Comparison of ENCODE assay signal across 9 mouse cellular contexts in the genomic region with DNA sequence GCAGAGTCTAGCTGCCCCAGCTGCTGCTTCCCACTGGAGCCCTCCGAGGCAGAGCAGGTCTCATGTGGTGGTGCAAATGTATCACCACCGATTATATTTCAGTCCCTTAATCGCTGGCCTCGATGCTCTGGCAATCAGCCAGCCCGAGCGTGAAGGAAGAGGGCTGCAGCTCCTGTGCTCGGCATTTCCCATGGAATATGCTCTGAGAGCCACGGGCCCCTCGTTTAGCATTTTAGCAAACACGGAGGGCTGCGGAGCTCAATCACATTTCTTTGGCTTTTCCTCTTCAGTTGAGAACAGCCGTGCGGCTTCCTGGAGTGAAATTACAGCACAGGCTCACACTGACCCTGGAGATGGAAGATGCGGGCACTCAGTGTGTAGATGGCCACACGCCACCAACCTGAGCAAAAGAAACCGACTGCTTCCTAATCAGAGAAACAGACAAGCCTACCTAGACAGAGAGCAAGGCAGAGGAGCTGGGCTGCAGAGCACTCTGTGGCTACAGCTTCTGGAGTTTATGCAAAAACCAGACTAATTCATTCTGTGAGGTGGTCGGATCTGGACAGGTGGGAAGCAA.
DNase-seq lines count a peak whose midpoint lies in the region; ATAC-seq and TF ChIP-seq lines count a peak whose summit lies in the region.
"Had no signal": no experiment of that assay in that cellular context is flagged by ENCODE, and none has a peak within 500 bp of the region (broad histone marks: within the 10 kb centered on the region; RNA-seq: fewer than 3 reads in every experiment).

No protein-coding gene starts in this region.

- H3K36me3 ChIP-seq in embryonic facial prominence, embryonic 14.5 days (ENCODE audit: control insufficient read depth, insufficient read depth, low read length): no peaks in the 10 kb centered on the region
- H3K36me3 ChIP-seq in intestine, embryonic 15.5 days: no peaks in the 10 kb centered on the region
- no peaks in the 10 kb centered on the region for H3K36me3 ChIP-seq in midbrain, embryonic 16.5 days (ENCODE audit: control insufficient read depth, insufficient read depth, low read length)

- TF ChIP-seq POLR2A in brain, embryonic 14.5 days (IDR thresholded peaks at IDR 0.05; ENCODE audit: borderline replicate concordance, extremely low read depth, insufficient read depth, insufficient read length, poor library complexity, severe bottlenecking): no peak

- peak; percentile 3 for DNase-seq in kidney, adult 18-20 months
- DNase-seq in kidney, adult 11 months: no peak
- peak; percentile 78 for DNase-seq in brain, embryonic 14.5 days (ENCODE audit: low read depth)
- DNase-seq in embryonic facial prominence, embryonic 14.5 days (ENCODE audit: low spot score): peak; percentile 78
- DNase-seq in spleen, adult 18-20 months: no peak

- H3K27me3 ChIP-seq in embryonic facial prominence, embryonic 14.5 days (replicated peaks; ENCODE audit: control insufficient read depth, insufficient read depth, low read length): no peaks in the 10 kb centered on the region
- no peaks in the 10 kb centered on the region for H3K27me3 ChIP-seq in intestine, embryonic 15.5 days (replicated peaks)
- H3K27me3 ChIP-seq in midbrain, embryonic 16.5 days (ENCODE audit: control insufficient read depth, insufficient read depth, low read depth, low read length): no peaks in the 10 kb centered on the region

- H3K4me3 ChIP-seq in embryonic facial prominence, embryonic 14.5 days (ENCODE audit: low read depth, low read length): peak overlapping the region; percentile 14; the same call in 1 of the 2 replicates
- 0 out of 2 replicates have a peak overlapping the region, but pooled peaks have one; percentile 6 for H3K4me3 ChIP-seq in intestine, embryonic 15.5 days (replicated peaks)
- peak overlapping the region; percentile 16; the same call in 1 of the 2 replicates for H3K4me3 ChIP-seq in midbrain, embryonic 16.5 days (ENCODE audit: low read depth, low read length)
- H3K4me3 ChIP-seq: megakaryocyte, embryonic 14.5 days had no signal

- no peak overlapping the region for H3K27ac ChIP-seq in embryonic facial prominence, embryonic 14.5 days (replicated peaks; ENCODE audit: low read depth, low read length)
- no peak overlapping the region for H3K27ac ChIP-seq in intestine, embryonic 15.5 days
- 0 out of 2 replicates have a peak overlapping the region, but pooled peaks have one; percentile 39 for H3K27ac ChIP-seq in midbrain, embryonic 16.5 days (ENCODE audit: low read length)

- no peaks in the 10 kb centered on the region for H3K4me1 ChIP-seq in embryonic facial prominence, embryonic 14.5 days (ENCODE audit: control insufficient read depth, insufficient read depth, low read length)
- no peaks in the 10 kb centered on the region for H3K4me1 ChIP-seq in intestine, embryonic 15.5 days (replicated peaks)
- peaks cover 8% of the 10 kb centered on the region; the same call in 1 of the 2 replicates for H3K4me1 ChIP-seq in midbrain, embryonic 16.5 days (ENCODE audit: control insufficient read depth, insufficient read depth, low read length)
- H3K4me1 ChIP-seq: megakaryocyte, embryonic 14.5 days had no signal

- H3K9me3 ChIP-seq in embryonic facial prominence, embryonic 14.5 days (ENCODE audit: control insufficient read depth, low read length): no peaks in the 10 kb centered on the region
- no peaks in the 10 kb centered on the region for H3K9me3 ChIP-seq in intestine, embryonic 15.5 days
- no peaks in the 10 kb centered on the region for H3K9me3 ChIP-seq in midbrain, embryonic 16.5 days (replicated peaks; ENCODE audit: control insufficient read depth, low read length, poor library complexity, severe bottlenecking)

- 26% methylated on average over 17 of the region's 17 CpGs for WGBS in embryonic facial prominence, embryonic 14.5 days
- WGBS in intestine, embryonic 15.5 days: 26% methylated on average over 17 of the region's 17 CpGs
- 19% methylated on average over 17 of the region's 17 CpGs for WGBS in midbrain, embryonic 16.5 days

- peak overlapping the region; percentile 48 for H3K4me2 ChIP-seq in embryonic facial prominence, embryonic 14.5 days (ENCODE audit: low read depth, low read length)
- H3K4me2 ChIP-seq in intestine, embryonic 15.5 days (replicated peaks): peak overlapping the region; percentile 48
- peak overlapping the region; percentile 51 for H3K4me2 ChIP-seq in midbrain, embryonic 16.5 days (ENCODE audit: low read length)

- no peak for TF ChIP-seq CTCF in brain, embryonic 14.5 days (IDR thresholded peaks at IDR 0.05; ENCODE audit: borderline replicate concordance, extremely low read depth, insufficient read depth, insufficient read length)

- peak; percentile 87 for ATAC-seq in embryonic facial prominence, embryonic 14.5 days (ENCODE audit: low read depth)
- ATAC-seq in intestine, embryonic 15.5 days: peak; percentile 55; the same call in 1 of the 2 replicates
- peak; percentile 74 for ATAC-seq in midbrain, embryonic 16.5 days
- ATAC-seq in monocyte, adult 5-6 weeks (replicated peaks; ENCODE audit: insufficient number of reproducible peaks, low FRiP score, low TSS enrichment, poor library complexity, severe bottlenecking): no peak

- H3K9ac ChIP-seq in embryonic facial prominence, embryonic 14.5 days (ENCODE audit: low read depth, low read length): 0 out of 2 replicates have a peak overlapping the region, but pooled peaks have one; percentile 45
- H3K9ac ChIP-seq in intestine, embryonic 15.5 days: no peak overlapping the region
- peak overlapping the region; percentile 37 for H3K9ac ChIP-seq in midbrain, embryonic 16.5 days (ENCODE audit: low read depth, low read length)

Comparison
In these comparisons a context has a peak if more than half of its experiments do, and no peak if none do; other contexts are left out.
1. DNase-seq: peak in kidney, adult 18-20 months (single experiment), brain, embryonic 14.5 days (single experiment) and embryonic facial prominence, embryonic 14.5 days (single experiment); none in kidney, adult 11 months (single experiment) and spleen, adult 18-20 months (0 of 2).
2. Peak in every context shown above with its lines, with median percentiles within 50 percentile points of each other: H3K4me2 ChIP-seq and H3K4me3 ChIP-seq.